Mouse (Mus musculus) urinary bladder, adult 18-20 months (tissue): ENCODE results near the gene Tor1b.

Experiments
- DNase-seq, 2 experiments: peaks; one replicate each; pipeline ENCODE4 v3.0.0; 2022; ENCODE audit warnings: low spot score in 2 of 2, mixed read lengths in 2 of 2

The Tor1b gene

DNA sequence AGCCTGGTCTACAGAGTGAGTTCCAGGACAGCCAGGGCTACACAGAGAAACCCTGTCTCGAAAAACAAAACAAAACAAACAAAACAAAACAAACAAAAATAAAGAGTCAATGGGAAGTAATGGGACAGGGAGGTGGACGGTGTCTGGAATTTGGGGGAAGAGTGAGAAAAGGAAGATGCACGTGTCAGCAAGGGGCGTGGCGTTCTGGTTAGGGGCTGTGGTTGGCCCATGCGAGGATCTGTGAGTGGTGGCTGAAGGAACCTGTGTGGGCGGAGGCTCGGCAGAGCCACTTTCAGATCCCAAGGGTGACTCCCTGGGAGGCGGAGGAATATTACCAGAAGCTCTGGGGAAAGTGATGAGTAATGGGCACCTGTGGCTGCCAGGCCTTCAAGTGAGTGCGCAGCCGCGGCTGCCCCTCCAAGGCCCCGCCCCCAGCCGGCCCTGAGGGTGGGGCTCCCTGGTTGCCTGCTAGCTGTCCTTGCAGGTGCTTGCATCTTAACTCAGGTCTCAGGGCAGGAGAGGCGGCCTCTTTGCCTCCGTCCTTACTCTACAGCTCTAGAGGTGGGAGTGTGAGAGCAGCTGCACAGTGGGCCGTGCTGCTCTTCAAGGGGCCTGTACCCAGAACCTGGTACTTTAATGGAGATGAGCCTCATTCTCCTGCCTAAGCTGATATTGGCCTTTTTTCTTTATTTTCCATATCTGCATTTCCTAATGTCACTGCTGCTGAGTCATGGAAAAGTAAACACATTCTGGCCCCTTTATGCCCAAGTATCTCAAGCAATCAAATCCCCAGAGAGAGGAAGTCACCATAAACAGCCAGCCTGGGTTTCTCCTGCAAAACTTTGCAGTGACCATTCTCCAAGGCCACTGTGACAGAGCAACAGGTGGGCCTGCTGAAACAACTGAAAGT, 32.6 kb downstream of the Tor1b start:
- peak; percentile 77 to 80 for DNase-seq

DNA sequence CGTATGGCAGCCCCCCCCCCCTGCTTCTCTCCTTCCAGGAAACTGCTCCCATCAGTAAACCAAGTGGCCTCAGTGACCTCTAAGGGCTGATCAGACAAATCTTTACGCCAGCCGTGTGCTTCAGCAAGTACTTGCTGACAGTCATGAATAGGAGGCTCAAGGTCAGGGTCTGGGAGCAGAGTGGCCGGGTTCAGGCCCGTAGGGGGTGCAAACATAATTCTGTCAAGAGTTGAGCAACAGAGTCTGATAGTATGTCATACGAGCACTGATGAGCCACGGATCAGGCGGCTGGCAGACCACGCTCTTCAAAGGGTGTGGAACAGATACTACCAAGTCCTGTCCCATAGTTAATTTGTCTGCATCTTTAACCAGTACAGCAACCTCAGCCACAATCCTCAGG, 37.5 kb downstream of the Tor1b start:
- no peak for DNase-seq

DNA sequence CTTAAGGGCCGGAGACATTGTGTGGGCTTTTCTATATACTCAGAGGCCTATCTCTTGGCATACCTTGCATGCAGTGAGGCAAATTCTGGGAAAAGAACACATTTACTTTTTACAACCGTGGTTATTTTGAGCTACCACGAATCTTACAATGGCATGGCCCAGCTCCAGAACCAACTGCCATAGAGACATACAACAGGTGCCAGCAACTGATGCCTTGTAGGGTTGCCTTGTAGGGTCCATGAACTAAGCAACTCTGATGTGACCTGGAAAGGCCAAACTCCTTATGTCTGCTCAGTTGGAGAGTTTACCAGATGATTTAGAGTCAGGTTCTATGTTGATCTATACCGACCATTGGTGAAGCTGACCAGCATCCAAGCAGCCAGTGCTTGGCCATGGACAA, 42.1 kb downstream of the Tor1b start:
- DNase-seq: no peak

DNA sequence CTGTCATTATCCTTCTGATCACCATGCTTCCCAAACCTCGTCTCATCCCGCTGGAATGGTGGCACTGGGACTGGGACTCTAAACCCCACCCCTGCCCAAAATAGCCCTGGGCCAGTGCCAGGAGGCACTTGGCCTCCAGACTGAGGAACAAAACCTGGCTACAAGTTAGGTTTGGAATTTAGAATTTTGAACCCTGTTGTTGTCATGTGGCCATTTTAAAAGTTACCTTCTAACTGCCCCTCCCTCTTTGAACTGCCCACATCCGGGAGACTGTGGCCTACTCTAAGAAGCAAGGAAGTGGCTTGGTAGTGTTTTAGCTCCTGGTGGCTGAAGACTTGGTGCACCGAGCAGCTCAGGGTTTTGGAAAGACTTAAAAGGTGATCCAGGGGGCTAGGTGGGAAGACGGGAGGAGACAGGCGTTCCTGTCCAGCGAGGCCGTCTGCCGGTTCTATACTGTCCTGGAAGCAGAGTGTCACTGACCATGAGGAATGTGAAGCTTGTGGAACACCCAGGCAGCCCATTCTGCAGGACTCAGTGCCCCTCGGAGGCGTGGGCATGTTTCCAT, 42.8 kb downstream of the Tor1b start:
- DNase-seq: no peak

DNA sequence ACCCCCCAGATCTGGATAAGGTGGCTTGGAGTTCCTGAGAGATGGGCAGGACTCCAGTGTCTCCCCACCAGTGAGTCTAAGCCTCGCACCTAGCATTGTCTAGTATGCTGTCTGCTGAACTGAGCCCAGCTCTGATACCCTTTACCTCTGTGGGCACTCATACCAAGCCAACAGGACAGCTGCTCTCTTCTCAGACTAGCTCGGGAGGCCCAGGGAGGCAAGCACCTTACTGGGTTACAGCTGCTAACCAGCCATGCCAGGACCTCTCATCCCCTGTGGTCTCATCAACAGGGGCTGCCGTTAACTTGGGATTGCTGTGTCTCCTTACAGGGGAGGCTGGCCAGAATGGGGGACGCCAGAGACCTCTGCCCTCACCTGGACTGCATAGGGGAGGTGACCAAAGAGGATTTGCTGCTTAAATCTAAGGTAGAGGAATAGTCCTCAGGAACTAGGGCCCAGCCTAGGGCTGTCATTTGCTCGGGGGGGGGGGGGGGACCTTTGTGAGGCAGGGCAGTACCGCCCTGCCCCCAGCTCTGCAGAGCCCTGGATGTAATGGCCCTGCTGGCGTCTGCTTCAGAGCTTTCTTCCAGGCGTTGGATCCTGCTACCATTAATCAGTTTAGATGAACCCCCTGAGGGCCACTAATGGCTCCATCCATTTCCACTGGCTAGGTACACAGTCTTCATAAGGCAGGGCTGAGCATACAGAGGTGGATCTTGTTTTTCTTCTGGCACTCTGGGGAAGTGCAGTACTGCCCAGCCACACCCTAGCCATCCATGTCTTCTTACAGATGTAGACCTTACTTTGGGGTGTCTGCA, 45.9 kb downstream of the Tor1b start:
- DNase-seq: no peak

DNA sequence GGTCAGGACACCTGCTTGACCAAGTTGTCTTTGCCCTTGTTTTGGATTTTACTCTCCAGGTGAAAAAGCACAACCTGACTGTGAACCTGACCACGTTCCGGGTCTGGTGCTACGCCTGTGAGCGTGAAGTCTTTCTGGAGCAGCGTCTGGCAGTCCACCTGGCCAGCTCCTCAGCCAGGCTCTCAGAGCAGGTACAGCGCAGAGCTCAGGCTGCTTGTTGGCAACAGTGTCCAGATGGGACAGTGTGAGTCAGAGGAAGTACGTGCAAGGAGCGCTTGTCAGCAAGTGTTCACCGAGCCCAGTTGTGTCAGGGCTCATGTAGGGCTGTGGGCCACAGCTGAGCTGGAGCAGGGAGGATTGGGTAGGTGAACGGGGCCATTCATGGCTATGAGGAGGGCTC, 50.1 kb downstream of the Tor1b start:
- no peak for DNase-seq

DNA sequence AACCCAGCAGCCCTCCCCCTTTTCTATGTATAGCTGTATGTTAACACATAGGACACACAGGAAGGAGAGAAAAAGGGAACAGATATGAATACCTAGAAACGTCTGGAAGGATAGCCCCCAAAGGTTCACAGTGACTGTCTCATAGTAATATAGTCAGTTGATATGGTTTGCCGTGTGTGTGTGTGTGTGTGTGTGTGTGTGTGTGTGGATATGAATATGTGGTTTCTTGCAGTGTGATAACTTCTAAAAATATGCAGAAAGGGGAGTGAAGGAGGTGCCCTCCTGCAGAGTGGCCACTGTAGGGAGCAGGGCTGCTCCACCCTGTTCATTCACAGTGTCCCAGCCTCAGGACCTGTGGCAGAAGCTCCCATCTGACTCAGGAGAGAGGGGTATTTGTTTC, 52.7 kb downstream of the Tor1b start:
- no peak for DNase-seq

DNA sequence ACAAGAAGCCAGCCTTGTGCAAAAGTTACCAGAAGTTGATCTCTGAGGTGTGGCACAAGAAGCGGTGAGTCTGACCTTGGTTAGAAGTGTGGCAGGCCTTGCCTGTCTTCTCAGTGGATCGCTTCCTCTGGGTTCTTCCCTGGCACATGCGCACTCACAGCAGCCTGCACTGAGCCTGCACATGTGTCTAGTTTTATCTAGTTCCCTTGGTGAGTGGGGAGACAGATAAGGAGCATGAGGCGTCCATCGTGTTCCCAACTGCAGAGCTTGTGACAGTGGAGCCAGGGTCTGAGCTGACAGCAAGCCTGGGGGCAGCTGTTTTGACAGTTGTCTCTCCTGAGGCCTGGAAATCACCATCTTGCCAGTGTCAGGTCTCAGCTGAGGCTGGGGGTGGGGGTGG, 53.7 kb downstream of the Tor1b start:
- no peak for DNase-seq

DNA sequence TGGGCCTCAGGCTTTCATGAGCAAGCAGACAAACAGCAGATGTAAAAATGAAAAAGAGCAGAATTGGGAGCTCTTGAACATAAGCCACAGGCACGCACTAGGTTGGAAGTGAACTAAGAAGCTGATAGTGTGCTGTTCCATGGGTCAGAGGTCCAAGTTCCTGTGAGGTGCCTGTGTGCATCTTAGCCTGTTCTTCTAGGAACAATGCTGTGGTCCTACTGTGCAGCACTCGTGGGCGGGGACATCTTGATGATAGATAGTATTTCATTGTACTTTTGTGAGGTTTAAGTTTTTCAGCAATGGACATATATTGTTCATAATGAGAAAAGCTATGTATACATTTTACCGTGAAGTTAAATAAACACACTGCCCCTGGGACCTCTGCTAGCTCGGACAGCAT, 54.4 kb downstream of the Tor1b start:
- DNase-seq: no peak
